Mouse (Mus musculus) lung, postnatal 36 days (tissue): ENCODE measurements around the gene Fam163a.
"Not testable (repeated sequence)": the region's sequence is repeated elsewhere in the genome, so short reads cannot be mapped to it uniquely, and the experiment has no call there.

Source experiments
- DNase-seq: peaks from one replicate; pipeline ENCODE4 v3.0.0; 2022; ENCODE audit warnings: mixed read lengths

The Fam163a gene

GRCm38 (mm10) chr1:156204656-156205131, at the start of gene Fam163a:
Gene Fam163a (minus strand): TSS chr1:156205026.
- no peak for DNase-seq

DNA sequence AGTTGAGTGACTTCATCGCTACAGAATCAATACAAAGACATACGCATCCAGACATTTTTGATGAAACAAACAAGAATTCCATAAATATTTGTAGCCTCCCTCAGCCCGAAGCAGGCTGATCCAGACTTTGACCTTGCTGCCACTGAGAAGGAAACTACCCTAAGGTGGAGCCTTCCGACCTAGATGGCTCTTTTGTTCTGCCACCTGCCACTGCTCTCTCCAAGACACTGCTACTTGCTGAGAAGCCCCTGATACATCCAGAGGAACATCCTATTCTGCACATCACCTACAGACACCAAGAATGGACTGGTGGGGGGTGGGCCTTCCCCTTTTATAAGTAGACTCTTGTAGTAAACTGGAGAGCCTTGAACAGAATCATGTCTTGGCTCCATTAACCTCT, 46.3 kb upstream of the Fam163a start:
- not testable (repeated sequence) for DNase-seq

- DNase-seq, result no peak
Measured at GRCm38 (mm10) chr1:156247893-156248292, 43.1 kb upstream of the Fam163a start.

DNA sequence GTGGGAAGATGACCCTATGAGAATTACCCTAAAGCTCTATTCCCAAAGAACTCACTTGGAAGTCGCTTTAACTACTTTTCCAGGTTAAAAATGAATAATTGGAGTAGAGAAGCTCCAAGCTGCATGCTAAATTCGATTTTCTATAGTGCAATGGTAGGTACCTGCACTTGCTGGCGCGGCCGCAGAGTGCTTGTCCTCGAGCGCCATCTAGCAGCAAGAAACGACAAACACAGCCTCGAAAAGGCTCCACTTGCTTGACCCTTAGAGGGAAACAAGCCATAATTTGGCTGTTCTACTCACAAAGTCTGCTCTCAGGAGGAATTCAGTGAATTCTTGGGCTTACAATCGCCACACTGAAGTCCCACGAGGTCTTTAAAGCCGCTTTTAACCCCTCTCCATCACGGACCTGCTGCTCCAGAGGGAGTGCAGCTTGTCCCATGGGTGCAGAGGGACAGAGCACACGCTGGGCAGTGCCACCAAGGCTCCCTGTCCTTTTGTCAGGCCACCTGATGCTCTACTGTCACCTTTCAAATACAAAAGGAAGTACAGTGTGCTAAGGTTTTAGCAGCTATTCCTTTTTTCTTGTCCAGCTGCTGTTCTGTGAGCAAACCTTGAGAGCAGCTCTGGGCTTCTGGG, 37.0 kb upstream of the Fam163a start:
- peak; percentile 62 for DNase-seq

DNA sequence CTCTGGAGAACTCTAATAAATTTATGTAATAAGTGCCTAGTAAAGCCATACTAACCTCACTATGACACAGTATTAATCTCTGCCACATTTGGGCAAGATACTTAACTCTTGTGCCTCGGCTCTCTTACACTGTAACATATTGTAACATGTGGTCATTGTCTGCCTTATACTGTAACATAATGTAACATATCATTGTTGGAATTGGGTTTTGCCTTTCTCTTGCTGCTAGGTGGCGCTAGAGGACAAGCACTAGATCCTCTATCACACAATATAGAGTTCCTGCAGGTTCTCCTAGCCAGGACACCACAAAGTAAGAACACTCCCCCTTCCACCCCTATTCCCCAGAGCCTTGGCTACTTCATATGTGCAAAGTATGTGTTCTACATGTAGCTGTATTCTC, 36.2 kb upstream of the Fam163a start:
- peak; percentile 53 for DNase-seq

GRCm38 (mm10) chr1:156231122-156231521, 26.3 kb upstream of the Fam163a start:
- DNase-seq, result no peak

GRCm38 (mm10) chr1:156230339-156231089, 25.7 kb upstream of the Fam163a start:
- DNase-seq, result no peak

DNA sequence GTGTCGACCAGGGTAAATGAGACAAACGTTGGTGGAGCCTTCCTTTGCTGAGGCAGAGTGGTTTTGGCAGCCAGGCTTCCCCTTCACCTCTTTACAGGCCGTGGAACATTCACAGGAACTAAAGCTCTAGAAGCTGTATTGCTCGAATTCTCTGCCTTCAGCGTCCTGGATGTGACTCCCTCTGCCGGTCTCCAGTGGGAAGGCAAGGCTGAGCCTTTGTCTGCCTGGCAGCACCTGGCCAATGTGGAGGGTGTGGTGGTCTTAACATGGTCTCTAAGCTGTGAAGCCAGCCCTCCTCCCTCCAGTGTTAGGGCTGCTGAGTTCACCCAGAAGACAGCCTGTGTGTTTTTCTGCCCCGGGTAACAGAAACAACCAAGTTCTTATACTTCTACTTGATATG, 24.6 kb upstream of the Fam163a start:
- peak; percentile 68 for DNase-seq

GRCm38 (mm10) chr1:156228728-156229127, 23.9 kb upstream of the Fam163a start:
- no peak for DNase-seq

DNA sequence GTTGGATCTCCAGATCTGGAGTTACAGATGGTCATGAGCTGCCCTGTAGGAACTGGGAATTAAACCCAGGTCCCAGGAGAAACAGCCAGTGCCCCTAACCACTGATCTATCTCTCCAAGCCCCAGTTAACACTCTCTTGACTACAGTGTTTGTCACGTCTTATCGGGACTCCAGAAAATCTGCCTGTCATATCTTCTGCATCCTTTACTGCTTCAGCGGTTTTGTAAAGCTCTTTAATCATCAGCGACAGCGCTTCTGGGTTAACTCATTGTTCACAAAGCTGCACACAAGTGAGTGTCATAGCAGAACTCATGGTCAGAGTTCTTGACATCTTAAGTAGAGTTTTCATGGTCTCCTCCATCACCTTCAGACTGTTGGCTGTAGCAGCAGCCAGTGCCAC, 22.1 kb upstream of the Fam163a start:
- DNase-seq, result no peak

GRCm38 (mm10) chr1:156222205-156223000, 17.6 kb upstream of the Fam163a start:
- no peak for DNase-seq

GRCm38 (mm10) chr1:156221327-156221726, 16.5 kb upstream of the Fam163a start:
- no peak for DNase-seq

GRCm38 (mm10) chr1:156218573-156218972, 13.7 kb upstream of the Fam163a start:
- no peak for DNase-seq

DNA sequence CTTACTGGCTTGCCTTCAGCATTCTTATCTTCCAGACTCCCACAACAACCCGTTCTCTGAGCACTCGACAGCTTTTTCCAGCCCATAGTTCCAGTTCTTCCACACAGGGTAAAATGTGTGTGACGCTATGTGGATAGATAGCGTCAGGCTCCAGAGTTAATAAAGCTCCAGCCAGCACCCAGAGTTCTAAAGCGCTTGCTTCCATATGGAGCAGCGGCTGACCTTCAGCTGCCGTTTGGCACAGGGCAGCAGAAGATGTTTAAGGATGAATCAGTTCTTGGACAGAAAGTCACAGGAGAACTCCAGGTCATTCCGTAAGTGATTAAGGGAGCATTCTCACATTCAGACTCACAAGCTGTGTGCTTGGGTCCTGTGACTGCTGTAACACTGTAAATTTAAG, 13.1 kb upstream of the Fam163a start:
- no peak for DNase-seq

GRCm38 (mm10) chr1:156217393-156217792, 12.6 kb upstream of the Fam163a start:
- DNase-seq, result peak; percentile 66

DNA sequence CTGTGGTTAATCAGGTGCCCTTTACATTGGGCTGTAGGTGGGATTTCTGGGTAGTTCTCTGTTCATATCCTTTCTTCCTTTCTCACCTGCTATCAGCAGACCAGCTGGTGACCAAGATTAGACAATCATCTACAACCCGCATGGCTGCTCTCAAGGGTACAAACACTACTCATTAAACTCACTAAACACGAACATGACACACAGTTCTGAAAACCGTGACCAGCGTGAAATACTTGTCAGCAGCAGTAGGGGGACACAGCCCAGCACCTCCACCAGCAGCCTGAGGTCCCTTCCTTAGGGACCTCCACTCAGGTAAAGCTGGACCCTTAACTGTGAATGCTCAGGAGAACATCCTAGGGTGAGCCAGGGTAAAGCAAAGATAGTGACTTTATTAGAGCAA, 11.4 kb upstream of the Fam163a start:
- DNase-seq, result no peak

GRCm38 (mm10) chr1:156214651-156215050, 9.8 kb upstream of the Fam163a start:
- DNase-seq, result no peak

DNA sequence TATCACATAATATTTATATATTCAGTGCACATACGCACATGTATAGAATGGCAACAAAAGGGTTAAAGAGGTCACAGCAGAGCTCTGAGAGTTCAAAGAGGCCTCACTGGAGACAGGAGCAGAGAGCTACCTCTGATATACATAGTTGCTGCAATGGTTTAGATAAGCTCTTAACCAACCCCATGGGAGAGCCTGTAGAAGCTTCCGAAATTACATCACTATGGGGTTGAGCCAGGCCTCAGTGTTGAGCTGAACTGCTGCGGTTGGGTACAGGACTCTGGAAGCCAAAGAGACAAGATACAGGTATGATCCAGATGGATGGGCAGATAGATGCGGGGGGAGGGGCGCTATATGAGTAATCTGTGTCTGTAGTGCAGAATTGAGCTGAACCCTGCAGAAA, 8.1 kb upstream of the Fam163a start:
- DNase-seq, result no peak

DNA sequence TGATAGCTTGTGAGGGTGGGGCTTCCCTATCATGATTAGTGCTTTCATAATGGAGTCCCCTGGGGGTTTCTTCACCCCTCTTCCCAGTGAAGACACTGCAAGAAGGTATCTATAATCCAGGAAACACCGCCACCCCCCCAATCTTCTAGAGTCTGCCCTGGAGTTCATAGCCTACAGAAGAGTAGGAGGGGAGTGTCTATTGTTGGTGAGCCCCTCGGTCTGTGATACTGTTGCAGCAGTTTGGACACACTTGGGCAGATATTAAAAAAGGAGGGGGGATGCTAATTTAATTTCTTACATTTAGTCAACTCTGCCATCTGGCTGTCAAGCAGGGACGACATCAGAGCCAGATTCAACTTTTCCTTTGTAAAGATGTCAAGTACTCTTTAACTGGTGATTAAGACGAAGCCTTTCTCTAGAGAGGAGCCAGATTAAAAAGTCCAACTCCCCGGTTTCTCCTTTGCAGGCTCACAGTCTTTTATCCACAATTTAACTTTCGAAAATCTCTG, 7.0 kb upstream of the Fam163a start:
- no peak for DNase-seq

DNA sequence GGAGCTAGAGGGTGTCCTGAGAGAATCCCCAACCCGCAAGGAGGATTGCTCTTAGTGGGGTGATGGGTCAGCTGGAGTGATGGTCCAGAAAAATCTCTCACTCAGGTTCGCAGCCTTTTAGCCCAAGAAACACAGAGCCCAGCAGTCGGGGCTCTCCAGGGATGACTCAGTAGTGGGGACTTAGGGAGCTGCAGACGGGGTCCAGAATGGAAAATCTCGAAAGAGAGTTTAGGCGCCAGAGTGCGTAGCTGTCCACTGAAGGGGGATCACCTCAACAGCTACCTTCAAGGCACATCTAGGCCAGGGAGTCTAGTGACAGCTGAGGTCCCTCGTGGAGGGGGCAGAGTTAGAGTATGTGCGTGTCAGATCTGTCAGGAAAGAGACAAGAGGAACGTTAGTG, 338 bp upstream of the Fam163a start:
- DNase-seq, result no peak

- DNase-seq, result no peak
Measured at GRCm38 (mm10) chr1:156203961-156204655, 718 bp downstream of the Fam163a start.

- DNase-seq, result no peak
Measured at GRCm38 (mm10) chr1:156202661-156203060, 2.2 kb downstream of the Fam163a start.

DNA sequence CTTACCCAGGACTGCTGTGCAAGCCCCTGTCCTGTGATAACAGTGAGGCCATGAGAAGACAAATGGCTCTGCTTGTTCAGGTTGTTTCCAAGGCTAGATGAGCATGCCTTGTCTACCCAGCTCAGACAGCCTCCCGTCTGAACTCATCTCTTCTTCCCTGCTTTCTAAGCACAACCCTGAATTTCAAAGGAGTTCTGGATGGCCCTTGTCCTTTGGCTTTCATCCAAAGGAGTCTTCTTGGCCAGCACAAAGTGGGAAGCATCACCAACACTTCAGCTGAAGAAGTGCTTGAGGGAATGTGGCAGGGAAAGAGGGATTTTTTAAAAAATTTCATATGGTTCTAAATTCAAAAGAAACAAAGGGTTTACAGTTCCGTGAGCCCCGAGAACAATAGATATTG, 3.8 kb downstream of the Fam163a start:
- DNase-seq, result peak; percentile 38
